Mouse (Mus musculus) kidney, postnatal 0 days (tissue): ENCODE measurements at regions not wholly inside any gene's neighbourhood (a gene's known extent, or its start where the extent isn't known, plus 50 kb on each side); places are given as distances from the start of the nearest gene placed in this dataset.

ENCODE experiments used
- ATAC-seq: fragments of 200-750 bp; cut with Nextera tagmentation; replicated peaks from 2 replicates; pipeline ENCODE4 v1.8.0; 2017; ENCODE audit warnings: low read depth, moderate number of reproducible peaks, moderate TSS enrichment, moderate library complexity; ENCODE audit not compliant: low FRiP score
- DNase-seq: peaks from one replicate; pipeline ENCODE4 v3.0.0-alpha.2; 2016; ENCODE audit warnings: low spot score
- H3K27ac ChIP-seq: fragments of 300-500 bp; sonication (generic); 2 replicates; pipeline ENCODE4 v1.5.1; 2014; ENCODE audit warnings: mild to moderate bottlenecking
- H3K27me3 ChIP-seq: fragments of 300-500 bp; sonication (generic); 2 replicates; pipeline ENCODE4 v1.6.1; 2014; ENCODE audit warnings: low read length, mixed read lengths; ENCODE audit not compliant: insufficient read depth
- H3K36me3 ChIP-seq: fragments of 300-500 bp; sonication (generic); 2 replicates; pipeline ENCODE4 v1.6.1; 2014; ENCODE audit warnings: low read length, mixed read lengths; ENCODE audit not compliant: insufficient read depth
- H3K4me1 ChIP-seq: fragments of 300-500 bp; sonication (generic); replicated peaks from 2 replicates; pipeline ENCODE4 v1.6.1; 2014; ENCODE audit warnings: antibody characterized with exemption, low read length, mixed read lengths; ENCODE audit not compliant: insufficient read depth
- H3K4me2 ChIP-seq: fragments of 300-500 bp; sonication (generic); 2 replicates; pipeline ENCODE4 v1.6.1; 2014; ENCODE audit warnings: mild to moderate bottlenecking, low read length, moderate library complexity, mixed read lengths
- H3K4me3 ChIP-seq: fragments of 300-500 bp; sonication (generic); replicated peaks from 2 replicates; pipeline ENCODE4 v1.5.1; 2014; ENCODE audit warnings: low read depth, low read length
- H3K9ac ChIP-seq: fragments of 300-500 bp; sonication (generic); 2 replicates; pipeline ENCODE4 v1.6.1; 2014; ENCODE audit warnings: low read depth, low read length
- H3K9me3 ChIP-seq: fragments of 300-500 bp; sonication (generic); replicated peaks from 2 replicates; pipeline ENCODE4 v1.6.1; 2016; ENCODE audit warnings: low read length, inconsistent platforms, mixed read lengths
- CTCF ChIP-seq: IDR thresholded peaks from 2 replicates; pipeline ENCODE4 v1.5.1; 2016; ENCODE audit warnings: antibody characterized with exemption, low read depth, mild to moderate bottlenecking, moderate library complexity
- WGBS: fragments of 180-500 bp; shearing (Covaris S2); extraction: QIAGEN DNeasy Blood & Tissue Kit; methylation state at CpG from one replicate; pipeline ENCODE4 v1.1.7; 2014; 5-methylcytosine and 5-hydroxymethylcytosine counted together

DNA sequence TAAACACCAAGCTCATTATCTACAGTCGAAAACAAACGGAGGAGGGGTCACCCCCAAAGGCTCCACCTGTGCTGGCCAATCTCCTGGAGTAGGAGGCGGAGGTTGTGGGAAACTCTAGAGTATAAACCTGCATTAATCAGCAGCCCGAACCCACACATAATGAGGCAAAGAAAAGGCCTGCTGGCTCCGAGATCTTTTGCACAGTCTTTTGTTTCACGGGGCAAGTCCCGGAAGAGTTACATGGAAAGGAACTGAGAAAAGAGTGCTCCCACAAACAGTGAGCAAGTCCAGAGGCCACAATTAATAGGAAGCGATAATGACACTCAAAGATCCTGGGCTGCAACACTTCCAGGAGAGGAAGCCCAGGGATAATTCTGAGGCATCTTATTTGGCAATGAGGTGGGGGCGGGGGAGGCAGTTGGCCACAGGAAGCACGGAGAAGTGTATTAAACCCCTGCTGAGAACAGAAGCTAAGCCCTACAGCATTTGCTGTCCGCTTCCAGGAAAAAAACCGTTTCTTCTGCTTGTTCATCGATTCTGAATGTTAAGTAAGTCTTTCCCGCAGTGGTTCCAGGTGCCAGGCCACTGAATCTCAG, 59.1 kb upstream of the Mamdc2 start:
- no peak for DNase-seq
- Histone ChIP-seq H3K27me3 (no peaks in the 10 kb centered on the region), H3K4me2 (peak overlapping the region; percentile 18; the same call in 1 of the 2 replicates), H3K4me3 (no peak overlapping the region), H3K36me3 (no peaks in the 10 kb centered on the region), H3K27ac (no peak overlapping the region), H3K9ac (0 out of 2 replicates have a peak overlapping the region, but pooled peaks have one; percentile 23), H3K4me1 (no peaks in the 10 kb centered on the region; the same call in 1 of the 2 replicates), H3K9me3 (no peaks in the 10 kb centered on the region)
- 24% methylated on average over 14 of the region's 14 CpGs for WGBS
- no peak for TF ChIP-seq CTCF
- ATAC-seq = no peak
